Mouse (Mus musculus) olfactory bulb, adult 2 months (tissue): ENCODE data around the gene Plcb4.

Source experiments
- CTCF ChIP-seq: fragments of 200-500 bp; IDR thresholded peaks from 2 replicates; pipeline ENCODE4 v1.5.1; 2012; ENCODE audit warnings: low read depth, mild to moderate bottlenecking, low read length, moderate library complexity; ENCODE audit not compliant: insufficient read depth
- POLR2A ChIP-seq: fragments of 200-500 bp; IDR thresholded peaks from 2 replicates; pipeline ENCODE4 v1.6.1; 2012; ENCODE audit warnings: mild to moderate bottlenecking, low read depth, low read length, moderate library complexity; ENCODE audit not compliant: insufficient read depth

DNA sequence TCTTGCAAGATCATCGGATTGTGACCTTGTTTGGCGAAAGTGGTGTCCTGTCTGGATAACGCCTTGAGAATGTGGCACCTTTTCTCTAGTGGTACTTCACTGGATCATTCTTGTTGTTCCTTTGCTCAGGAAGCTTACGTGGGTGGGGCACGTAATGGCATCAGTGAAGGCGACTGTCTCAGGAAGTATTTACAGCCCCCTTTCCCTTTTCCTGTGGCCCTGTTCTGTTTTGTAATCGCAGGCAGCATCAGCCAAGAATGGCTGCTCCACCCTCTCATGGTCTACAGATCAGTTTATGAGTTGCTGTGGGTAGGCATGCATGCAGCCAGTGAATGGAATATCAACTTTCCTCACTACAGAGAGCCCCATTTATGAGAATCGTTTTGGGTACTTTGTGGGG is 21.2 kb downstream of the Plcb4 start:
- TF ChIP-seq CTCF (no peak), POLR2A (no peak)
